Mouse (Mus musculus): ENCODE measurements at regions not wholly inside any gene's neighbourhood (a gene's known extent, or its start where the extent isn't known, plus 50 kb on each side); places are given as distances from the start of the nearest gene placed in this dataset.

DNA sequence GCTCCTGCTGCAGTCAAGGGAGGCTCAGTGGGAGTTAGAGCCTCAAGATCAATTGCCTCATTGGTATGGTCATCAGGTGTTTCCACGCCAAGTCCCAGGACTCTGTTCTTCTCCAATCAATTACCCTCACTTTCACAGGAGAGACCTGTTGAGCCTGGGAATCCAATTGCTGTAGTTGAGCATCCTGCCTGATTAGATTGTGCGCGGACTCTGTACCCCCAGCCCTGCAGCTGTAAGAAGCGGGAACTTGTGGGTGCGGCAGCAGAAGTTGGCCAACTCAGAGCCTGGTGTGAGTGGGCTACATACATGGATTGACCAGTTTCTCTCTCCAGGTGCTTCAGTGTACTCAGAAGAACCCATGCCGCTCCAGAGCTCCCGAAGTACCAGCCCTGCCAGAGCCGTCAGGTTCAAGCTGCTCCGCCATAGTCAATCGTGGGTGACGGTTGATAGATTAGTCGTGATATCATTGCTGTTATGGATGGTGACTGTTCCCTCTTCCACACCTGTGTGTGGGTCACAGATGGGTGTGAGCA lies 62.2 kb upstream of the Dlk1 start:
- H3K27me3 ChIP-seq (ENCODE audit: insufficient read depth, low read length): no peaks in the 10 kb centered on the region
- TF ChIP-seq GATA1 (IDR thresholded peaks at IDR 0.05; ENCODE audit: borderline replicate concordance, low read length): no peak
- no peak for TF ChIP-seq TAL1 (conservative IDR thresholded peaks at IDR 0.05; ENCODE audit: low read depth, low read length)
- no peak for TF ChIP-seq POLR2AphosphoS5 (IDR thresholded peaks at IDR 0.05; ENCODE audit: insufficient replicate concordance, low read depth, low read length)
- no peak for TF ChIP-seq GATA2 (IDR thresholded peaks at IDR 0.05; ENCODE audit: borderline replicate concordance, low read depth, low read length)
- no peak for TF ChIP-seq CTCF (IDR thresholded peaks at IDR 0.05; ENCODE audit: low read depth, low read length)
- DNase-seq (ENCODE audit: low spot score) (no peak), ATAC-seq (ENCODE audit: extremely low read depth, insufficient number of reproducible peaks, low FRiP score, poor library complexity, severe bottlenecking) (no peak)
- H3K36me3 ChIP-seq (replicated peaks): no peaks in the 10 kb centered on the region
- H3K4me1 ChIP-seq (ENCODE audit: insufficient read depth, low read depth, low read length): no peaks in the 10 kb centered on the region
- H3K4me3 ChIP-seq (ENCODE audit: low read depth, low read length): no peak overlapping the region
- H3K9me3 ChIP-seq (replicated peaks): peaks cover 78% of the 10 kb centered on the region

- Histone ChIP-seq H3K27me3 (ENCODE audit: insufficient read depth, low read length) (no peaks in the 10 kb centered on the region), H3K4me1 (ENCODE audit: insufficient read depth, low read depth, low read length) (no peaks in the 10 kb centered on the region), H3K36me3 (replicated peaks) (no peaks in the 10 kb centered on the region), H3K4me3 (ENCODE audit: low read depth, low read length) (no peak overlapping the region), H3K9me3 (replicated peaks) (peaks cover 79% of the 10 kb centered on the region)
- TF ChIP-seq GATA1 (IDR thresholded peaks at IDR 0.05; ENCODE audit: borderline replicate concordance, low read length) (no peak), GATA2 (IDR thresholded peaks at IDR 0.05; ENCODE audit: borderline replicate concordance, low read depth, low read length) (no peak), TAL1 (conservative IDR thresholded peaks at IDR 0.05; ENCODE audit: low read depth, low read length) (no peak), CTCF (IDR thresholded peaks at IDR 0.05; ENCODE audit: low read depth, low read length) (no peak), POLR2AphosphoS5 (IDR thresholded peaks at IDR 0.05; ENCODE audit: insufficient replicate concordance, low read depth, low read length) (no peak)
- ATAC-seq (ENCODE audit: extremely low read depth, insufficient number of reproducible peaks, low FRiP score, poor library complexity, severe bottlenecking): no peak
- DNase-seq (ENCODE audit: low spot score): no peak
Measured at GRCm38 (mm10) chr12:109390978-109391377, 61.6 kb upstream of the Dlk1 start.

DNA sequence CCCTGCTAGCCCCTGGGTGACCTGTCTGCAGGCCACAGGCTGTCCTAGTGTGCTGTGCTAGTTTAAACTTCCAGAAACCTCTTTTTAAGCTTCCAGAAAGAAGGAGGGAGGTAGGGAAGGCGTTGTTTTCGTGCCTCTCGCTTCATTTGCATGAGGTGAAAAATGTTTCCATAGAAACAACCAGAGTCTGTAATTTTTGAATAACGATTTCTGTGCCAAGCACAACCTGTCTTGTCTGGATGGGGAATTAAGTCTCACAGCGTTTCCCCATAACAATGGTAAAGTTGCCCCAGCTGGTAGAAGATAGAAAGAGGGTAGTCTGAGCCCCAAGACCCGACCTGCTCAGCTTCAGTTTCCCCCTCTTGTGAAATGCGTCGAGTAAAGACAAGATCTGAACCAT lies 59.3 kb upstream of the Dlk1 start:
- DNase-seq (ENCODE audit: low spot score) (no peak), ATAC-seq (ENCODE audit: extremely low read depth, insufficient number of reproducible peaks, low FRiP score, poor library complexity, severe bottlenecking) (no peak)
- Histone ChIP-seq H3K27me3 (ENCODE audit: insufficient read depth, low read length) (no peaks in the 10 kb centered on the region), H3K9me3 (replicated peaks) (peaks cover 100% of the 10 kb centered on the region), H3K4me3 (ENCODE audit: low read depth, low read length) (no peak overlapping the region), H3K36me3 (replicated peaks) (no peaks in the 10 kb centered on the region), H3K4me1 (ENCODE audit: insufficient read depth, low read depth, low read length) (no peaks in the 10 kb centered on the region)
- no peak for TF ChIP-seq GATA1 (IDR thresholded peaks at IDR 0.05; ENCODE audit: borderline replicate concordance, low read length)
- no peak for TF ChIP-seq GATA2 (IDR thresholded peaks at IDR 0.05; ENCODE audit: borderline replicate concordance, low read depth, low read length)
- TF ChIP-seq POLR2AphosphoS5 (IDR thresholded peaks at IDR 0.05; ENCODE audit: insufficient replicate concordance, low read depth, low read length): no peak
- no peak for TF ChIP-seq CTCF (IDR thresholded peaks at IDR 0.05; ENCODE audit: low read depth, low read length)
- TF ChIP-seq TAL1 (conservative IDR thresholded peaks at IDR 0.05; ENCODE audit: low read depth, low read length): no peak

DNA sequence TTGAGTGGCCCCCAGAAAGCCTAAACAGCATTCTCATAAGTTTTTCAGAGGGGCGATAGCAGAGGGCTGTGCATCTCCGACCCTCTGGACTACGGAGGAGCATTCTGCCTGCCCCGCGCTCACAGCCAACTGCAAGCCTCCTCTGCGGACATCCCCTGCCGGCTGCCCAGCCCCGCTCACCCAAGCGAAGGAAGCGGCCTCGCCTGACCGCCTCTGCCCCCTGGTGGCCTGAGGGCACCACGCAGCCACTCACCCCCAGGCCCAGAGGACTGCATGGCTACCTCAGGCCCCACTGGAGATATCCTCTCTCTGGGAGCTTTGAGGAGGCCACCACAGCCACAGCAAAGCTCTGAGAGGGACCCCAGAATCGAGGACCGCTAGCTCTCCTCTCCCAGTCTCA lies 58.8 kb upstream of the Dlk1 start:
- H3K27me3 ChIP-seq (ENCODE audit: insufficient read depth, low read length): no peaks in the 10 kb centered on the region
- ATAC-seq (ENCODE audit: extremely low read depth, insufficient number of reproducible peaks, low FRiP score, poor library complexity, severe bottlenecking) (no peak), DNase-seq (ENCODE audit: low spot score) (no peak)
- no peaks in the 10 kb centered on the region for H3K36me3 ChIP-seq (replicated peaks)
- TF ChIP-seq GATA2 (IDR thresholded peaks at IDR 0.05; ENCODE audit: borderline replicate concordance, low read depth, low read length) (no peak), GATA1 (IDR thresholded peaks at IDR 0.05; ENCODE audit: borderline replicate concordance, low read length) (no peak), CTCF (IDR thresholded peaks at IDR 0.05; ENCODE audit: low read depth, low read length) (no peak), TAL1 (conservative IDR thresholded peaks at IDR 0.05; ENCODE audit: low read depth, low read length) (no peak), POLR2AphosphoS5 (IDR thresholded peaks at IDR 0.05; ENCODE audit: insufficient replicate concordance, low read depth, low read length) (no peak)
- H3K4me1 ChIP-seq (ENCODE audit: insufficient read depth, low read depth, low read length): no peaks in the 10 kb centered on the region
- peaks cover 100% of the 10 kb centered on the region for H3K9me3 ChIP-seq (replicated peaks)
- peak overlapping the region; percentile 20; the same call in 1 of the 2 replicates for H3K4me3 ChIP-seq (ENCODE audit: low read depth, low read length)

DNA sequence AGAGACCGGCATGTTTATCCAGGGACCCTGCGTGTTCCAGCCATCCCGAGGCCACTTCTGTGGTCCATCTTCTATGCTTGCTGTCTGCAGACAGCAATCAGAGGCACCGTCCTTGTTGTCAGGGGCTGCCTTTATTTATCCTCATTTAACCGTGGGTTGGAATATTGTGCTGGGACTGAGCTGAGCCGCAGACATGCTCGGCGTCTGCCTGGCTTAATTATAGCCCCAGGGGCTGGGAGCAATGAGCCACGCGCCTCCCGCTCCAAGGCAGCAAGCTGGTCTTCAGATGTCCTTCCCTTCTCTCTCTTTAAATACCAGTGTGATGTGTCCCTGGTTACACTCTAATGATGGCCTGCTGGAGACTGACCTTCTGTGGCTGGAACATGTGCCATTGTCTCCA lies 58.2 kb upstream of the Dlk1 start:
- TF ChIP-seq CTCF (IDR thresholded peaks at IDR 0.05; ENCODE audit: low read depth, low read length) (no peak), TAL1 (conservative IDR thresholded peaks at IDR 0.05; ENCODE audit: low read depth, low read length) (no peak), GATA1 (IDR thresholded peaks at IDR 0.05; ENCODE audit: borderline replicate concordance, low read length) (no peak), POLR2AphosphoS5 (IDR thresholded peaks at IDR 0.05; ENCODE audit: insufficient replicate concordance, low read depth, low read length) (no peak), GATA2 (IDR thresholded peaks at IDR 0.05; ENCODE audit: borderline replicate concordance, low read depth, low read length) (no peak)
- Histone ChIP-seq H3K27me3 (ENCODE audit: insufficient read depth, low read length) (no peaks in the 10 kb centered on the region), H3K36me3 (replicated peaks) (no peaks in the 10 kb centered on the region), H3K9me3 (replicated peaks) (peaks cover 100% of the 10 kb centered on the region), H3K4me3 (ENCODE audit: low read depth, low read length) (no peak overlapping the region), H3K4me1 (ENCODE audit: insufficient read depth, low read depth, low read length) (no peaks in the 10 kb centered on the region)
- DNase-seq (ENCODE audit: low spot score) (no peak), ATAC-seq (ENCODE audit: extremely low read depth, insufficient number of reproducible peaks, low FRiP score, poor library complexity, severe bottlenecking) (no peak)

- Histone ChIP-seq H3K9me3 (replicated peaks) (peaks cover 97% of the 10 kb centered on the region), H3K36me3 (replicated peaks) (no peaks in the 10 kb centered on the region), H3K4me3 (ENCODE audit: low read depth, low read length) (no peak overlapping the region), H3K4me1 (ENCODE audit: insufficient read depth, low read depth, low read length) (no peaks in the 10 kb centered on the region), H3K27me3 (ENCODE audit: insufficient read depth, low read length) (no peaks in the 10 kb centered on the region)
- no peak for DNase-seq (ENCODE audit: low spot score)
- no peak; the same call in 1 of the 2 replicates for ATAC-seq (ENCODE audit: extremely low read depth, insufficient number of reproducible peaks, low FRiP score, poor library complexity, severe bottlenecking)
- TF ChIP-seq POLR2AphosphoS5 (IDR thresholded peaks at IDR 0.05; ENCODE audit: insufficient replicate concordance, low read depth, low read length) (no peak), GATA1 (IDR thresholded peaks at IDR 0.05; ENCODE audit: borderline replicate concordance, low read length) (no peak), GATA2 (IDR thresholded peaks at IDR 0.05; ENCODE audit: borderline replicate concordance, low read depth, low read length) (no peak), TAL1 (conservative IDR thresholded peaks at IDR 0.05; ENCODE audit: low read depth, low read length) (no peak), CTCF (IDR thresholded peaks at IDR 0.05; ENCODE audit: low read depth, low read length) (no peak)
Measured at GRCm38 (mm10) chr12:109396614-109397013, 56.0 kb upstream of the Dlk1 start.
